Mouse (Mus musculus) E14TG2a.4 (cell line): ENCODE results near the gene Hoxa13.

Source experiments
- CTCF ChIP-seq: conservative IDR thresholded peaks from 2 replicates; pipeline ENCODE4 v1.5.1; 2014; ENCODE audit warnings: low read length
- NANOG ChIP-seq: IDR thresholded peaks from 2 replicates; pipeline ENCODE4 v1.6.1; 2014; ENCODE audit warnings: borderline replicate concordance, low read length, mixed read lengths

- TF ChIP-seq CTCF (no peak), NANOG (no peak)
Observed at GRCm38 (mm10) chr6:52260654-52261575, at the start of gene Hoxa13.
